Mouse (Mus musculus) inflammation-experienced regulatory T-cells, adult 6 months (primary cell): ENCODE results near the gene Lrmda. TPM values are rescaled to one million over a fixed set of nuclear protein-coding genes. Genes with fewer than 3 reads are reported as not detected.

Source experiments
- ATAC-seq: one replicate; pipeline ENCODE4 v1.8.0; 2017
- polyA plus RNA-seq, 3 experiments: library from polyadenylated mRNA; unstranded; fragments of 100-300 nt; shearing (Covaris generic); gene quantifications; one replicate each; pipeline ENCODE4 v1.2.1; 2017

The Lrmda gene
- polyA plus RNA-seq, 3 experiments from 2014 or later: not detected

DNA sequence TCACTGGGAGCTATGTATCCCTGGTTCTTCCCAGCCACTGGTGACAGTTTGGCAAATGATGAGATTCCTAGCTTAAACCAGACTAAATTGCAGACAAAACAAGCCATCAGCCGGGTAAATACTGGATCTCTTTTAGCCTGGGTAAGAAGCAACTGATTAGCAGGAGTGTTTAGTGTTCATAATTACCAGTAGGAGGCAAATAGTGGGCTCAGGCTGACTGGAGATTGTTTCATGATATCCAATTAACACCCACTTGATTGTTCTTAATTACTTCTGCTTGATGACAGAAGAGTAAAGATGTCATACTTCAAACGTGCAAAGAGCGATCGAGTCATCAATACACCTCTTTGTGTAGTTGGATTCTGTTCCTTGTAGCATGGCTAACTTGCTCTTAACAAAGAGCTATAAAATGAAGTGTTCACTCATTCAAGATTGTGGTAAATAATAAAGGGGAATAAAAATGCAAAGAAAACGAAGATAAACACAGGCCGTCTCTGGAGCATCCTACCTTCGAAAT is 405.6 kb downstream of the Lrmda start:
- no peak for ATAC-seq

DNA sequence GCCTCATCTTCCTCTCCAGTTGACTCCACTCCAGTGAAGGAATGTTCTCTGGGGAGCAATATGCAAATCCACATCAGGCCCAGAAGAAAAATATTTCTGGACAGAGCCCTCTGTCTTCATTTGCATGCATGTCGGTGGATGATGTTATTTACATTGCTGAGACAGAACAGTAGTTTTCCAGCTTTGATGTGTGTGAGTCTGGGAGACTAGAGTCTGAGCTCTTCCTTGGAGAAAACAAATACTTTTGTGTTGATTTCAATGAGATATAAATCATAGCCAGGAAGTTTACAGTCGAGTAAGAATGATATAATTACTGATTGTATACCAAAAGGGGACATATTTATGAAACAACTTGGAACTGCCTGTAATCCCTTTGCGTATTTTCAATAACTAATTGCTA is 415.9 kb downstream of the Lrmda start:
- ATAC-seq: no peak

DNA sequence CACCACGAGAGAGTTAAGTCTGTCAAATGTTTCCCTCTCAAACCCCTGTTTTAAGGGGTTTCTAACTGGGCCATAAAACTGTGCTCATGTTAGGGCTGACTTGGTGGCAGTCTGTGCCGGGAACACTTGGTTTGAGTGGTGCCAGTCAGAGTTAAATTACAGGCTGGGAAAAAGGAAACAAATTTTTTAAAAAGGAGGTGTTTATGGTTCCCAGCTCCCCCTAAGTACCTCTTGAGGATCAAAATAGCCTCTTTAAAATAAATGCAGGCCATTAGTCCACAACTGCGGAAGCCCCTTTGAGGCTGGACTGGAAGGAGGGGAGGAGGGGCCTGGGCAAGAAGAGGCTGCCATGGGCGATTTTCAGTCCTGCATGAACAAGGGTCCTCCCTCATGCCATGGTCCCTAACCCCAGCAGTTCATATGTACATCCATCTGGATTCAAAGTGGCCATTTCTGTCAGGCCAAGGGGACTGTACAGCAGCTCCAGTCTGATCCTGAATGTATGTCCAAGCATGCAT is 416.4 kb downstream of the Lrmda start:
- ATAC-seq: no peak

DNA sequence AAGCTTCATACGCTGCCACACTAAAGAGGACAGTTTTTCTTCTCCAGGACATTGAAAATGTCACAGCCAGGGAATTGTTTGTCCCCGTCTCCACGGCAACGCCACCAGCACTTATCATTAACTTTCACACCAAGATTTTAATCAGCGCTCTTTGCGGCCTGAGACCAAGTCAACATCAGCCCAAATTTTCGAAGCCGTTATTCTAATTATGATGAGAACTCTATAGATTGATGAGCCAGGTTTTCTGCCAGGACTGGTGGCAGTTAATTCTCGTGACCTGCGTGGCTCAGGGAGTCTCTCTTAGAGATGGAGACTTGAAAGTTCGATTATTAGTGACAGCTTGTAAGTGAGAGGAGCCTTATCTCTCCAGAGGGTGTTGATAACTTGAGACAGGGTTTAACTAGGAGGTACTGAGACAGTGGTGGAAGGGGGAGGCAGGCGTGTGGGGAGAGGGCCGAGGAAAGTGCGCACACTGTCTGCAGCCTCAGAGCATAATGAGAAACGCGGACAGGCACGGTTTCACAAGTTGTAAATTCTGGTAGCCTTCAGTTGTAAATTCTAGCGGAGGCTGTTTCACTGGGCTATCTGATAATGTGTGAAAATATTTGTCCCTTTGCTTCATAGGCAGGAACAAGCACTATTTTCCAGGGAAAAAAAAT is 421.0 kb downstream of the Lrmda start:
- no peak for ATAC-seq

DNA sequence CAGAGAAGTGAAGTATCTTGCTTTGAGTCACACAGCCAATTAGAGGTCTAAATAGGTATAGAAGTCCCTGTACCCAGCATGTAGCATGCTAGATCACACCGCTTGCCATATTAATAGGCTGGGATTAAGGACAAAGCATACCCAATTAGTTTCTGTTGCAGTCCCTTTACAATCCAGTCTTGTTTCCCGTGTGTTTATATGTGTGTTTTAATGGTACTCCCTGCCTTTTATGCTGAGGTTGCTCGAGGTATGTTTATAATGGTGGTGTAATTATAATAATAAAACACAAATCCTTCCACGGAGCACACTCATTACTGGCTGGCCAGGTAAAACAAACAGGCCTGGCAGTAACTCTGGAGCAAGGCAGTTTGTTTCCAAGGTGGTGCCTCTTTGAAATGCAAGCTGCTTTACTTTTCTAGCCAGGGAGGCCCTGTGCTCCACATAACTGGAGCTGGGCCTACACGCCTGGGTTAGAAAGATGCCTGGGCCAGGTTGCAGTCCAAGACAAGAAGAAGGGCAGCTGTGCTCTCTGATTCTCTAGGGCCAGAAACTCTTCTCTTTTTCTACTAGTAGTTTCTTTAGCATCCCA is 422.4 kb downstream of the Lrmda start:
- ATAC-seq: no peak

DNA sequence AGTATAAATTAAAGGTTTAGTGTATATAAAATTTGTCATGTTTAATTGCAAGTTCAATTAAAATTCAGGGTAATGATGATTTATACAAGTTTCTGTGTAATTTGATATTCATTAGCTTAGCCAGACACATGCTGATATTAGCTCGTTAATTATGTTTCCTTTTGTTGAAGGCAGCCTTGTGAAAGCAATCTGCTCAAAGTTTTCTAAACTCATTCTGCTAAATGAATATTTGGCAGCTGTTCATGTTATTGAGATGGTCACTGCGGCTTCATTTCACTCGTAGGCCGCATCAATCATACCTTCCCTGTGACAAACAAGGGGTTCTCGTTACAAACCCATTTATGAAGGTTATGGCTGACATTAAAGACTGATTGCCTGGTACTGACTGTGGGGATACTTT is 423.2 kb downstream of the Lrmda start:
- ATAC-seq: no peak

DNA sequence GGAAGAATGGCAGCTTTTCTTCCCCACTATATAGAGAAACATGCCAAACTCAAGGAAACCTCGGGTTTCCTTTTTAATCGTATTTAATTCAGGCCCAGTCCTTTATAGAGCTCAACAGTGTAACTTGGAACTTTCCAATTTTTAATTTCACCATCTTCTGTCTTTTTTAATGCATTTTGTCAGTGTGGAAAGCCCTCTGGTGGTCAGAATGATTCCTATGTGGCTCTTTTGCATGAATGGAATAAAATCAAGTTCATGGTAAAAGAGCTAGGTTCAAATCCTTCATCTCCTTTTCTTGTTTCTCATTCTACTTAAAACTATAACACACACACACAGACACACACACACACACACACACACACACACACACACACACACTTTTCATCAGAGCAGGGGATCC is 425.0 kb downstream of the Lrmda start:
- ATAC-seq: no peak

DNA sequence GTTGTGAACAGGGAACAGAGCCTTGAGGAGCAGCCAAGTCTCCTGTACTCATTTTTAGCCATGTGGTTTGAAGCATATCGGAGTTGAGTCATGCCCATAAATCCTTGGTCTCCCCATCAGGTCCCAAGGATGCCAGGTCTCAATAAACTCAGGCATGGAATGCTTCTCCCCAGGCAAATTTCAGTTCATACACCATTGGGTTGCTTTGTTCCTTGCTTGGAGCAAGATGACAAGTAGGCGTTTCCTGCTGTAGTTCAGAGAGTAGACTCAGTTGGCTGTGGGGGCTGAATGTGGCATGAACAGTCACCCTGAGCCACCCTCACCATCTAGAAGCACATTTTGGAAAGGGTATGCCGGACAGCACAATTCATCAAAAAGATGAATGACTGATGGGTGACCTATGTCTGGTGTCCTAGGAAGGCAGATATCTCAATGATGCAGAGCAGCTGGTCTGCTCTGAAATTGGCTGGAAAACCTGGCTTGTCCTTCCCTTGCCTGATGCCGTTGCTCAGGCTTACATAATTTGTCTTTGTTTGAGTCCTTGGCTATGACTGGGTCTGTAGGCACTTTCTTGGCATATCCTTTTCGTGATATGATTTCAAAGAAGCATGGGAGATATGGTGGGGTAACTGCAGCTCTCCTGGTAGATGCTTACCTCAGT is 425.8 kb downstream of the Lrmda start:
- no peak for ATAC-seq

DNA sequence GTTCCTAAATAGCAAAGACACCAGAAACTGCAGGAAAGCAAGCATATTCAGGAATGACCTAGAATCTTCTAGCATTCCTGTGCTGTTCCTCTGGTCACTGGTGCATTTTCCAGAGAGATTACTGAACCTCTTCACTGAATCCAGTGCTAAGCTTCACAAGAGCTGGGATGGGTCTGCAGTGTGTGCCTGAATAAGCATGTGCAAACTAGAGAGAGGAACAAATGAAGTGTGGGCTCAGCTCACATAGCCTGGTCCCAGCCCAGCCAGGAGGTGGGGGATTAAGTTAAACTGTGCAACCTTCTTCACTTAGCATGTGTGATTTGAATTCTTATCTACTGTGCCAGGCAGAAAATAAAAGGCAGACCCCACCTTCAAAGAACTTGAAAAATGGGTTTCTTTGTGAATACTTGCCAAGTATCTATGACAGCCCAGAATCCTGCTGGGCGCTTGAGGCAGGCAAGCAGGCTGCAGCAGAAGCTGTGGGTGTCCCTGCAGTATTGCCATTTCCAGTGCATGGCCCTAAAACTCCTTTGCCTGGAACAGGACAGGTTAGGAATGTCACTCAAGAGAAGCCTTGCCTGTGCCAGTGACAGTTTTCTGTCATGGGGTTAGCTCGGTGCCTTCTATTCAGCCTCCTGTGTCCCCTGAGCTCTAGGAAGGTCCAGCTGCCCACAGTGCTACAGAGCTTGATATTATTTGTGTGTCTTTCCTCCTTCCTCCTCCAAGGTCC is 426.5 kb downstream of the Lrmda start:
- no peak for ATAC-seq

DNA sequence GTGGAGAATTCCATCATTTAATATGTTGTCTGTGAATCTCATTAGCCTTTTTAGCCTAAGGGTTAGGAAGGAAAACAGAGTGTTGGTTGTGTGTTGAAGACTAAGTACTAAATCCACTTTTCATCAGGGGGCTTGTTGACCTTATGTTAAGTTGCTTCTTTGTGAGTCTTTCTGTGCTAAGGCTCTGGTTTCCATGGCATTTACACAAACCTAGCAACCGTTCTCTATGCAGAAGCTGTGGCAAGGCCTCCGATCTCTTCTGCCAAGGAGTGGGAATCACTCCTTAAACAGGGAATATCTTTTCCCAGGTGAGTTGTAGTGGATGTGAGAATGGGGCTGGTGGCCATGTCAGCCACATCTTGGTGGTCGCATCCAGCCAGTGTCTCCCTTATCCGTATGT is 432.1 kb downstream of the Lrmda start:
- no peak for ATAC-seq

DNA sequence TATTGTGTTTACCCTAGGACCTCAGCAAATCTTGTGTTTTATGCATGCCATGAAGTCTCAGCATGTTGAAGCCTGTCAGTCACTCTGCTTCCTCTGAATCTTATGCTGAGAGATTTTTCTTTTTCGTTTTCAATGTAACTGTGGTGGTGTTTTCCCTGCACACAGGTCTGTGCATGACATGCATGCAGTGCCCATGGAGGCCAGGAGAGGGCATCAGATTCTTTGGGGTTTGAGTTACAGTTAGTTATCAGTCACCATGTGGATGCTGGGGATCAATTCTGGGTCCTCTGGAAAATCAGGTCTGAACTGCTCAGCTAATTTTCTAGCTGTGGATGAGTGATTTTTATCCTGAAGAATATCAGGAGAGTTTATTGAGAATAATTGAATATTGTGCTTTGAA is 444.8 kb downstream of the Lrmda start:
- no peak for ATAC-seq

DNA sequence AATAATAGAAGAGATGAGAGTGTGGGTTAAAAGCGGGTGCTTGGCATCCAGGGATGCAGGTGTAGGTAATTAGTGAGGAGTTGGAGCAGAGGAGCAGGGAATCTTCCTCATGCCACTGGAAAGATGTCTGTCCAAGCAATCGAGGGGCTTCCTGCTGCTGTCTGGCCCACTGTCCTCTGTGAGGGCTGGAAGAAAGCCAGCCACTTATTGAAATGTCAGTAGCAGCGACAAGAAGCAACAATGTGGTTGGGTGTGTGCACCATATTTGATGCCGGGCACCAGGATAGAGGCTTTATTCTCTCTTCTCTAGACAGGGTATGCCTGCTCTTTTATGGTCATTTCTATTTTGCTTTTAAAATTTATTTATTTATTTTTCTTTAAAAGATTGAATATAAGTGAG is 451.5 kb downstream of the Lrmda start:
- no peak for ATAC-seq

DNA sequence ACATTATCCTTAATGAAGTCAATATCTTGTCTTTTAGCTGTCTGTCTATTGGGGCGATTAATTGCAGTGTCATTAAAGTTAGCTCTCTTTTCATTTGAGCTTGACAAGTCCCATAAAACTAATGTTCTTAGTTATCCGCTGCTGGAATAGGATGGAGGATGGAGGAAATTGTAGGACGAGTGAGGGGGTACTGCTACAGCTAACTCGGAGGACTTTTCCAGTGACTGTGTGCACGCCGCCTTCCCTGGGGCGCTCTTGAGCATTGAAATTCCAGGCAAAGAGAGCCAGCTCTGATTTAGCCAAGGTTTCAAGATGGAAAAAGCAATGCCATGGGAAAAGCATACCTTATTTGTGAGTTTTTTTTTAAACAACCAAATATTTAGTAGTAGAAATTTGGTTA is 453.9 kb downstream of the Lrmda start:
- ATAC-seq: no peak

DNA sequence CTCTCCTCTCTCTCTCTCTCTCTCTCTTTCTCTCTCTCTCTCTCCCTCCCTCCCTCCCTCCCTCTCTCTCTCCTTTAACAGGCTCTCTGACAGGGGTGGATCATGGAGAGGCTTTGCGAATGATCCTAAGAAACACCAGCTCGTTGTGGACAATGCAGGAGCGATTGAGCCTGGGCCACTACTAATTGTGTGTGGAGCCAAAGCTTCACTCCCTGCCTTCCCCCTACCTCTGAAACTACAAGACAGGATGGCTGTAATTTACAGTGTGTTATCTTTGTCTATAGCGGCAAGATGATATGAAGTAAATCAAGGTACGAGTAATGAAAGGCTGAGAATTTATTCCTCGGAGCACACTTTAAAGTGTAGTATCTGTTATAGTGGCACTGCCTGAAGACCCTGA is 454.5 kb downstream of the Lrmda start:
- ATAC-seq: no peak

DNA sequence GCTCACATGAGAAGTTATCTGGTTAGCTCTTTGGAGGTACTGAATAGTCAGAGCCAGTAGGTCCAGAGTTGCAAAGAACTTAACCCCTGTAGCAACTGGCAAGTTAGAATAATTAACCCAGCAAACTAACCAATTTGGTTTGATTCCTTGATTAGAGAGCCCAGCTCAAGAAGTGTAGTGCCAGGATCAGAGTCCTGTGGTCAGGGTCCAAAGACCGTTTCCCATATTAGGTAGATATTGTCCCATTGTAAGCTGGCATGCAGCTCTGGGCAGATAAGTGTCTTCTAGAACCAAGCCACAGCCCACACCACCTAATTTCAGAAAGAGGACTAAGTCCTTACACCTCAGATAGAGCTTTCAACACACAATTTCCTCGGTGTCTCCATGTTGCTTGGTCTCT is 473.8 kb downstream of the Lrmda start:
- no peak for ATAC-seq

DNA sequence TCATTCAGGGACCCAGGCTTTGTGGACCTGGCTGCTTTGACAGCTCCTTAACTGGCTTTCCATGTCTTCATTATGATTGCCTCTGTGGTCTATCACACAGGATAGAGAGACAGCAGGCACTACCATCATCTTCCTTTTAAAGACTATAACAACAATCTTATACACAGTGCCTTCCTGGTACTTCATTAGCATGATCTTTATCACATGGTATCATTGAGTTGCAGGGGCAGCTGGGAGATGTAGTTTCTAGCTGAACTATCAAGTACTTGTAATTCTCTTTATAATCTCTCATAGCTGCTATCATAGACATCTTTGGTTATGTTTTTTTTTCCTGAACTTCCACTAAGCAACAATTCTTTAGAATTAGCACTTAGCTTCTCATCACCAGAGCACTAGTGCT is 474.8 kb downstream of the Lrmda start:
- no peak for ATAC-seq

DNA sequence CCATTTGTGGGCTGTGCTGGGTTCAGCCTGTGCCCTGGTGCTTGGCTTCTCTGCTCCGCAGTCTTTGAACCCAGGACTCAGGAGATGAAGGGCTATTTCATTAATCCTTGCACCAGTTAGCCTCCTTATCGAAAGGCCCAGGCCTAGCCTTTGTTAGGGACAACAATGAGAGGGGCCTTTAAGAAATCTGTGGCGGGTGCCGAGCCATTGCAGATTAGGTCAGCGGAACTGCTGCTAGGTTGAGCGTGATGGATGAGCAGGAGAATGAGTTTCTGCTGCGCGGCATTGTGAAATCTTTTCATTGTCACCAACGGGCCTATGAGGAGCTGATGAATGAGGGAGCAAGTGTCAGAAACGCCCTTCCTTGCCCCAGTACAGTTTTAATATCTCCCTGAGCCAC is 475.4 kb downstream of the Lrmda start:
- no peak for ATAC-seq

DNA sequence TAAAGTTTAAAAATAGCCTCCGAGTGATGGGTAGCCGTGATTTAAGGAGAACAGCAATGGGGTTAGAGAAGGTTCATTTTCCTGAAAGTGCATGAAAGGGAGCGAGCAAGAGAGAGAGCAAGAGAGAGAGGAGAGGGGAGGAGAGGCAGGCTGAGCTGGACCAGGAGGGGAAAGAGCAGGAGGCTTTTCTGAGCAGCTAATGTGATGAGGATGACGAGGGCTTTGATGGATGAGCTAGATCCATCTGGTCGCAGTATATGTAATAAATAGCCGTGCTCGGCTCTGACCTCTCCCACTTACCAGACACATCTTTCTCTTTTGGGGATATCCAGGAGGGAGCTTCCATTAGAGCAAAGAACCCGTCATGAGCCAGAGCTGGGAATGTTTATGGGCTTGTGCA is 475.8 kb downstream of the Lrmda start:
- ATAC-seq: no peak

DNA sequence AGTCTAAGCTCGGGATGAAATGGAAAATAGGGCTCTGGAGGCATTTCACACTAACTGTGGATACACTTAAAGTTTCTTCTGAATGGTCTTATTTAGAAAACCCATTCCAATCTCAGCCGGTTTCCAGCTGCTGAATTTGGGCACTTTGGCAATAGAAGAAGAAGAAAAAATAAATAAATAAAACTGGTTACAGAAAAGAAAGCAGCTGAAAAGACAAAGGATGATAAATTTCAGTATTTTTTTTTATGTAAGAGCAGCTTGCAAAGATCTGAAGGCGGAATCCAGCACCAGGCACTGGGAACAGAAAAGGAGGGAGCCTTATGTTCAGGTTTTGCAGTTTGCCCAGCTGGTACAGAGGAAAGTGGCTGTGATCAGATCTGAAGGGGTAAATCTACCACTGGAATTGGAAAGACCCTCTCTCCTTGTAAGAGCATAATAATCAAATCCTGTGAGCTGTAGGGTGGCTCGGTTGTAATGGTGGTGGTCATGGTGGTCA is 478.2 kb downstream of the Lrmda start:
- ATAC-seq: no peak

DNA sequence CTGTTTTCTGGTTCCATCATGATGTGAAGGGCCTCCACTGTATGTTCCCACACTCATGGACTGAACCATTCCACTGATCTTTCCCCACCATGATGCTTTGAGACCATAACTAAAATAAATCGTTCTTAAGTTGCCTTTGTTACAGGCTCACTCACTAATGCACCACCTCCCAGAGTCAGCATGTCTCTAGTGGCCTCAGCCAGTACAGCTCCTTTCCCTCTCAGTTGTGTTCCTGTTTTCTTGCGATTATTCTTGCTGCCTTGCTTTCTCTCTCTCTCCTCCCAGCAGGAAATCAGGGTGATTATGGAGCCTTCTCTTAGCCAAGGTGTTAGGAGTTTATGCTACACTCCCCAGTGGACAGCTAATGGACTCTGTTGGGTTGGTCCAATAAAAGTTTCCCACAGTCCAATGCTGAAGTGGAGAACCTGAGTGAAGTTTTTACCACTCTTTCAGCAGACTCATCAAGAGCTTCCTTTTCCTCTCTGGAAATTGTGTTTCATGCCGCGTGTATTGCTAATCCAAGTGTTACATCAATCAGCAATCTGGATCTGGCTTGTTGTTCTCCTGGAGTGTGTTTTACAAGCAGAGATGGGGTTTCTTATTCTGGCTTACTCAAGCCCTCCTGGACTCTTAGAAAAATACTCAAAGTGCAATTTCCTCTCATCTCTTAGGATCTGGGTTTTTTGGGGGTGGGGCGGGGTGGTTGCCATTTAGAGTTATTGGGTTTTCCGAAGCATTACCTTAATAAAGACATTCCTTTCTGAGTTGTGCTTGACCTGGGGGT is 490.4 kb downstream of the Lrmda start:
- no peak for ATAC-seq

DNA sequence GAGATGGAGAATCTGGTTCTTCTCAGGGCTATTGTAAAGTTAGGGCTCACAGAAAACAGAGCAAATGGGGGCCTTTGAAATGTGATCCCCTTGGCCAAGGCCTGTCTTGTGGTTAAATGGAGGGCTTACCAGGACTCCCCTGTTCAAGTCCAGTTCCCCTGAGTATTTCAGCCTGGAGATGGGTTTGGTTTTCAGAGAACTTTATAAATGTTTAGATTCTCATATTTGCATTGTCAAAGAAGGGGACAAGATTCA is 490.9 kb downstream of the Lrmda start:
- ATAC-seq: no peak

DNA sequence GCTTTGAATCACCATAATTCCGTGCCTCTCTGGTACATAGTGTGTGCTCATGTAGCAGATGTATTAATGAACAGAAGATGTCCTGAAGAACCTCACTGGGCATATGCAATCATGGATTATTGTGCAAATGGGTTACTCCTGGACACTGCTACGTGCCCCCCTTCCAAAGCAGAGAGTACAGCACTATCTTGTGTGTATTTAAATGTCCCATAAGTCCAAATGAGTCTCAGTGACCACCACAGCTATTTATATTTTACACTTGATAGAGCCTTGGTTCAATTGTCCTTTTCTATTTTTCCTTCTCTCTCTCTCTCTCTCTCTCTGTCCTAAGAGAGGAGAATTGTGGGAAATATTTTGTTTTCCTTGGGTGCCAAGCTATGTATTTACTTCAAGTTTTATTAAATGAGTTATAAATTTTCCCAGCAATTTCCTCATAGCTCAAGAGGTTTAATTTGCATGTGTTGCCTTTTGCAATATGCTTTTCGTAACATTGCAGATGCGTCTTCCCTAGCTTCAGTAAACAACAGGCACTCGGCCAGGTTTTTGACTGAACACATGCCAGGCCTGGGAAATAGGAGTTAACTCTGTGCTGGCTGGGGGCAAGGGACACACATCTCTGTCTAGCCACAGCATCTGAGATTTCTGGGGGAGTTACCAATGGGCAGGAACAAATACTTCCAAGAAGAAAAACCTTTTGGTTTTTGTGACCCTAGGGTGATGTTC is 495.0 kb downstream of the Lrmda start:
- ATAC-seq: no peak
